In genomic region chr5:52908246-52908645, GRCm38 (mm10) we compare ENCODE assay signal across 19 mouse cellular contexts.
DNase-seq lines count a peak whose midpoint lies in the region; ATAC-seq and TF ChIP-seq lines count a peak whose summit lies in the region.
"Had no signal": no experiment of that assay in that cellular context is flagged by ENCODE, and none has a peak within 500 bp of the region (broad histone marks: within the 10 kb centered on the region; RNA-seq: fewer than 3 reads in every experiment).

No protein-coding gene starts in this region.

- ATAC-seq in Patski, result peak; percentile 97
- ATAC-seq: forebrain, postnatal 0 days; intestine, postnatal 0 days; liver, postnatal 0 days; midbrain, embryonic 16.5 days had no signal

- CTCF ChIA-PET in Patski (lab: Charles Lee), result interaction anchor here (0.8 to 1.1 kb wide), 3 partner anchors 15 to 215 kb away, joined by 3 to 4 read pairs (median 3); no protein-coding TSS in a partner anchor

- POLR2A ChIA-PET in Patski (lab: Charles Lee), result no interaction called here

- H3K27me3 ChIP-seq in Patski, result no peaks in the 10 kb centered on the region
- H3K27me3 ChIP-seq: hindbrain, embryonic 13.5 days; limb, embryonic 15.5 days had no signal

- DNase-seq in adrenal gland, postnatal 10 days, result peak; percentile 10
- no peak for DNase-seq in adrenal gland, adult 18-20 months (ENCODE audit: low spot score in 2 of 2)
- peak; percentile 44 for DNase-seq in right cerebral cortex, adult 18-20 months
- no peak for DNase-seq in right cerebral cortex, postnatal 14 days
- peak; percentile 73 for DNase-seq in Patski (ENCODE audit: low read depth, low spot score)
- DNase-seq in induced T-regulatory cell, adult 2 months (ENCODE audit: low read depth), result peak; percentile 27
- no peak for DNase-seq in spleen, postnatal 36 days (ENCODE audit: low spot score in 2 of 2)
- no peak for DNase-seq in thymus, postnatal 10 days (ENCODE audit: low spot score in 2 of 2)
- DNase-seq: cerebellum, adult 11-12 months; forebrain, postnatal 0 days; gastrocnemius, postnatal 36 days; heart, postnatal 14 days; liver, postnatal 0 days; lung, postnatal 14 days; thymus, adult 2 months had no signal

- in situ Hi-C loops in Patski (cut with MboI; ENCODE audit: low pct_unique_long_range_greater_than_20kb), result no loop called here

- TF ChIP-seq CTCF in Patski (IDR thresholded peaks at IDR 0.05), result no peak

Comparison
In these comparisons a context has a peak if more than half of its experiments do, and no peak if none do; other contexts are left out.
1. DNase-seq: peak in adrenal gland, postnatal 10 days (single experiment), right cerebral cortex, adult 18-20 months (single experiment), Patski (single experiment) and induced T-regulatory cell, adult 2 months (single experiment); none in adrenal gland, adult 18-20 months (0 of 2), right cerebral cortex, postnatal 14 days (single experiment), spleen, postnatal 36 days (0 of 2) and thymus, postnatal 10 days (0 of 2).